Mouse (Mus musculus) liver, embryonic 14.5 days (tissue): ENCODE data around the gene Pcolce2. TPM values are rescaled to one million over a fixed set of nuclear protein-coding genes. Genes with fewer than 3 reads are reported as not detected.
"Not testable (repeated sequence)": the region's sequence is repeated elsewhere in the genome, so short reads cannot be mapped to it uniquely, and the experiment has no call there.

Experiments
- ATAC-seq: fragments of 200-750 bp; cut with Nextera tagmentation; 2 replicates; pipeline ENCODE4 v1.8.0; 2017; ENCODE audit warnings: moderate number of reproducible peaks, mild to moderate bottlenecking, moderate library complexity; ENCODE audit not compliant: insufficient read depth
- DNase-seq, 3 experiments: peaks; one replicate each; pipeline ENCODE4 v3.0.0-alpha.2; 2012 to 2013; ENCODE audit warnings: low read depth in 3 of 3, low spot score in 3 of 3
- H3K27ac ChIP-seq: fragments of 300-500 bp; sonication (generic); 2 replicates; pipeline ENCODE4 v1.5.1; 2014; ENCODE audit warnings: moderate library complexity, mild to moderate bottlenecking, control low read depth, inconsistent platforms
- H3K27me3 ChIP-seq: fragments of 300-500 bp; sonication (generic); 2 replicates; pipeline ENCODE4 v1.6.1; 2014; ENCODE audit warnings: mild to moderate bottlenecking, low read length, moderate library complexity; ENCODE audit not compliant: control insufficient read depth, insufficient read depth
- H3K36me3 ChIP-seq: fragments of 300-500 bp; sonication (generic); replicated peaks from 2 replicates; pipeline ENCODE4 v1.6.1; 2014; ENCODE audit warnings: low read depth; ENCODE audit not compliant: control insufficient read depth, insufficient read depth
- H3K4me1 ChIP-seq, 2 experiments: fragments of 200-500 bp in 1 of 2; fragments of 300-500 bp in 1 of 2; sonication (generic) in 1 of 2; replicated peaks; 2 replicates each; pipeline ENCODE4 v1.6.1; 2012 to 2014; ENCODE audit warnings: antibody characterized with exemption in 1 of 2, inconsistent platforms in 1 of 2, low read length in 1 of 2; ENCODE audit not compliant: control insufficient read depth in 2 of 2, insufficient read depth in 2 of 2
- H3K4me2 ChIP-seq: fragments of 300-500 bp; sonication (generic); 2 replicates; pipeline ENCODE4 v1.6.1; 2014; ENCODE audit warnings: low read depth, mild to moderate bottlenecking, control low read depth, moderate library complexity
- H3K4me3 ChIP-seq, 2 experiments: fragments of 200-500 bp in 1 of 2; fragments of 300-500 bp in 1 of 2; sonication (generic) in 1 of 2; 2 replicates each; pipeline ENCODE4 v1.5.1; 2012 to 2014; ENCODE audit warnings: low read depth in 2 of 2, low read length in 2 of 2, mild to moderate bottlenecking in 2 of 2, control low read depth in 1 of 2, inconsistent platforms in 1 of 2, moderate library complexity in 1 of 2; ENCODE audit not compliant: insufficient read depth in 1 of 2
- H3K9ac ChIP-seq: fragments of 300-500 bp; sonication (generic); replicated peaks from 2 replicates; pipeline ENCODE4 v1.6.1; 2014; ENCODE audit warnings: mild to moderate bottlenecking, control low read depth, moderate library complexity
- H3K9me3 ChIP-seq: fragments of 300-500 bp; sonication (generic); 2 replicates; pipeline ENCODE4 v1.6.1; 2016; ENCODE audit warnings: low read length, mixed read lengths; ENCODE audit not compliant: control insufficient read depth
- CTCF ChIP-seq: IDR thresholded peaks from 2 replicates; pipeline ENCODE4 v1.5.1; 2016; ENCODE audit warnings: antibody characterized with exemption, low read depth, control low read depth
- EP300 ChIP-seq: IDR thresholded peaks from 2 replicates; pipeline ENCODE4 v1.6.1; 2016; ENCODE audit warnings: antibody characterized with exemption, low read depth
- WGBS: fragments of 180-500 bp; shearing (Covaris S2); extraction: QIAGEN DNeasy Blood & Tissue Kit; methylation state at CpG from one replicate; pipeline ENCODE4 v1.1.7; 2014; ENCODE audit not compliant: insufficient replicate concordance; 5-methylcytosine and 5-hydroxymethylcytosine counted together
- polyA plus RNA-seq, 2 experiments: library from polyadenylated mRNA; depleted of rRNA in 1 of 2; stranded (reverse) in 1 of 2; unstranded in 1 of 2; fragments of >200 nt; fragmentation: Nextera tagmentation in 1 of 2; extraction: Ambion mirVana in 1 of 2; gene quantifications; 2 replicates each; pipeline versions ENCODE4 v1.2.1 to v1.2.3; 2012 to 2014

The Pcolce2 gene
- polyA plus RNA-seq, 2 experiments: 1.4 to 6.7 TPM

GRCm38 (mm10) chr9:95624072-95624471 lies 13.3 kb upstream of the Pcolce2 start:
- Histone ChIP-seq H3K4me3 (no peak overlapping the region), H3K36me3 (no peaks in the 10 kb centered on the region), H3K27ac (no peak overlapping the region), H3K4me1 (no peaks in the 10 kb centered on the region), H3K9me3 (no peaks in the 10 kb centered on the region; the same call in 1 of the 2 replicates), H3K9ac (no peak overlapping the region), H3K4me2 (no peak overlapping the region), H3K27me3 (no peaks in the 10 kb centered on the region)
- ATAC-seq: no peak
- no peak for TF ChIP-seq EP300
- TF ChIP-seq CTCF: no peak
- WGBS: 63% methylated on average over 3 of the region's 3 CpGs
- DNase-seq: no peak

DNA sequence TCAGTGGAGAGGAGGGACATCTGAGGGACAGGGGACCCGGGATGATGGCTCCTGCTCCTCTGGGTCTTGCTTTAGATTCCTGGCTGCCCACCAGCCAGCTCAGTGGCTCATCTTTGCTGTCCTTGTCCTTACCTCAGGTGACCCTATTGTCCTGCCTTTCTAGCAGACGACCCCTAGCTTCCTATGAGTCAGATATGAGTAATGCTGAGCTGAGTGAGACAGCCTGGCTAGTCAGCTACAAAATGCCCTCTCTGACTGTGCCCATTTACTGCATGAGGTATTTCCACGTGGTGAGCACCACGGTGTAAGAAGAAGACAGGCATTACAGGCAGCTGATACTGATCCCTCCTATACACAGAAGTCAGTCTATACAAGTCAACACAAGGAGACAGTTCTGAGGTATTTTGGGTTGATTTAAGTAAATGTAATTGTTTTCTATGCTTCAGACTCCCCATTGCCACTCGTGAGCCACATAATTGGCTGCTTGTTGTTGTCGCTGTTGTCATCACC lies 8.9 kb upstream of the Pcolce2 start:
- Histone ChIP-seq H3K9ac (no peak overlapping the region), H3K4me2 (no peak overlapping the region), H3K27ac (no peak overlapping the region), H3K4me1 (no peaks in the 10 kb centered on the region), H3K36me3 (no peaks in the 10 kb centered on the region), H3K9me3 (no peaks in the 10 kb centered on the region), H3K4me3 (no peak overlapping the region), H3K27me3 (no peaks in the 10 kb centered on the region)
- WGBS: 53% methylated on average over 6 of the region's 6 CpGs
- DNase-seq (no peak), ATAC-seq (no peak)
- TF ChIP-seq EP300: no peak
- no peak for TF ChIP-seq CTCF

DNA sequence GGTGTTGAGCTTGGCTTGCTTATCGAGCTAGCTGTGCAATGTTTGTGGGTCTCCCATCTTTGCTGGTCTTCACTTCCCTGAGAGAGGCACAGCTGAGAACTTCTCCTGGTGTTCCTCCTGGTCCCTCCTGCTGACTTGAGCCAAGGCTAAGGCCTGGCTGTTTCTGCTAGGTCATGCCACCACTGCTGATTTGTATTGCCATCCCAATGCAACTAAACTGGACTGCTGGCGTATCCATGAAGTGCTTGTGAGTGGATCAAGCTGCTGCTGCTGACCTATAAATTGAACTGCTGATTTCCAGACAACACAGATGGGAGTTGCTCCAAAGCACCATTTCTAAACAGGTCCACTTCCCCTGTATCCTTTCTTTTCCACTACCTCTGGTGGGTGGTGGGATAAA lies 7.8 kb upstream of the Pcolce2 start:
- DNase-seq, H3K4me3 ChIP-seq, ATAC-seq, H3K9ac ChIP-seq, H3K4me1 ChIP-seq, H3K27me3 ChIP-seq, H3K36me3 ChIP-seq, H3K4me2 ChIP-seq, H3K9me3 ChIP-seq, H3K27ac ChIP-seq: not testable (repeated sequence)
- WGBS: 55% methylated on average over 2 of the region's 2 CpGs

- ATAC-seq: no peak
- 56% methylated on average over 4 of the region's 4 CpGs for WGBS
- H3K9ac ChIP-seq: no peak overlapping the region
- H3K27ac ChIP-seq: no peak overlapping the region
- no peak for DNase-seq
- no peak overlapping the region; the same call in 1 of the 2 replicates for H3K4me2 ChIP-seq
- no peak overlapping the region for H3K4me3 ChIP-seq
- no peaks in the 10 kb centered on the region for H3K36me3 ChIP-seq
- H3K9me3 ChIP-seq: no peaks in the 10 kb centered on the region
- H3K4me1 ChIP-seq: no peaks in the 10 kb centered on the region
- H3K27me3 ChIP-seq: peaks cover 29% of the 10 kb centered on the region
- no peak for TF ChIP-seq EP300
- no peak for TF ChIP-seq CTCF
These were observed 1.0 kb upstream of the Pcolce2 start for GRCm38 (mm10) chr9:95636395-95636794.

DNA sequence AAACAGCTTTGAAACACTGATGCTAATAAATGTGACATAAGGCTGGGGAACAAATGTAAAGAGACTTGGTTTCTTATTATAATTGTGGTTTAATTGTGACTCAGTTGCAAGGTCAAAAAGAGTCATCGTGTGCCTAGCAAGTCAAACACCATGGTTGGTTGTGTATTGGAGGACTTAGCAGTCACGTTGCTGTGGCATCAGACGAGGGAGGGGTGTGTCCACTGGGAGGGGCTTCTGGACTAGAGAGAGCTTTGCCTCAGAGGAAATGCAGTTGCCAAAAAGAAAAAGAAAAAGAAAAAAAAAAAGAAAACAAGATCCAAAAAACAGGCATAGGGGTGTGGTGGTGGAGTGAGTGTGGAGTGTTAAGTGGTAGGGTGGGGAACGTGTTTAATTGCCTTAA lies 2.5 kb downstream of the Pcolce2 start:
- Histone ChIP-seq H3K9ac (no peak overlapping the region), H3K27me3 (peaks cover 29% of the 10 kb centered on the region), H3K4me2 (no peak overlapping the region), H3K4me1 (no peaks in the 10 kb centered on the region), H3K27ac (no peak overlapping the region), H3K36me3 (no peaks in the 10 kb centered on the region), H3K4me3 (no peak overlapping the region), H3K9me3 (no peaks in the 10 kb centered on the region)
- ATAC-seq (no peak), DNase-seq (no peak)
- no peak for TF ChIP-seq EP300
- no peak for TF ChIP-seq CTCF
- 21% methylated on average over 4 of the region's 4 CpGs for WGBS

- Histone ChIP-seq H3K9ac (no peak overlapping the region), H3K27ac (no peak overlapping the region), H3K4me3 (no peak overlapping the region), H3K4me2 (no peak overlapping the region), H3K36me3 (no peaks in the 10 kb centered on the region), H3K4me1 (no peaks in the 10 kb centered on the region), H3K9me3 (no peaks in the 10 kb centered on the region), H3K27me3 (no peaks in the 10 kb centered on the region)
- 72% methylated on average over 8 of the region's 8 CpGs for WGBS
- no peak for TF ChIP-seq CTCF
- no peak for TF ChIP-seq EP300
- ATAC-seq (no peak), DNase-seq (no peak)
These were observed 8.5 kb downstream of the Pcolce2 start for GRCm38 (mm10) chr9:95645926-95646325.
